Mouse (Mus musculus): ENCODE results near the gene 4833423E24Rik. TPM values are rescaled to one million over a fixed set of nuclear protein-coding genes. Genes with fewer than 3 reads are reported as not detected.

Gene 4833423E24Rik
- not detected in 2 replicates for polyA plus RNA-seq (2012; ENCODE audit: low replicate concordance)

GRCm38 (mm10) chr2:85518879-85519278, at the start of gene 4833423E24Rik:
4833423E24Rik (minus strand) TSS chr2:85519024.

GRCm38 (mm10) chr2:85443539-85443938, 75.3 kb downstream of the 4833423E24Rik start, which contains the start of gene Olfr995:
Olfr995 (minus strand) TSS chr2:85443639.

GRCm38 (mm10) chr2:85436351-85436750, 82.5 kb downstream of the 4833423E24Rik start, which contains the start of gene Olfr994:
Olfr994 (minus strand) TSS chr2:85436451.

Other genes with a start within 250 kb of the 4833423E24Rik start
- gene Olfr987, start 179.7 kb downstream of the 4833423E24Rik start, polyA plus RNA-seq (2012; ENCODE audit: low replicate concordance) = not detected in 2 replicates
- not detected in 2 replicates for gene Olfr988, start 155.8 kb downstream of the 4833423E24Rik start, polyA plus RNA-seq (2012; ENCODE audit: low replicate concordance)
- not detected in 2 replicates for gene Olfr992, start 109.6 kb downstream of the 4833423E24Rik start, polyA plus RNA-seq (2012; ENCODE audit: low replicate concordance)
- gene Olfr993, start 104.1 kb downstream of the 4833423E24Rik start, polyA plus RNA-seq (2012; ENCODE audit: low replicate concordance) = not detected in 2 replicates
- gene Olfr994, start 82.6 kb downstream of the 4833423E24Rik start, polyA plus RNA-seq (2012; ENCODE audit: low replicate concordance) = not detected in 2 replicates
- not detected in 2 replicates for gene Olfr995, start 75.4 kb downstream of the 4833423E24Rik start, polyA plus RNA-seq (2012; ENCODE audit: low replicate concordance)
- gene Olfr996, start 60.2 kb upstream of the 4833423E24Rik start, polyA plus RNA-seq (2012; ENCODE audit: low replicate concordance) = not detected in 2 replicates
- gene Olfr998, start 69.9 kb upstream of the 4833423E24Rik start, polyA plus RNA-seq (2012; ENCODE audit: low replicate concordance) = not detected in 2 replicates
- not detected in 2 replicates for gene Olfr1000, start 92.9 kb upstream of the 4833423E24Rik start, polyA plus RNA-seq (2012; ENCODE audit: low replicate concordance)
- gene Olfr1002, start 131.7 kb upstream of the 4833423E24Rik start, polyA plus RNA-seq (2012; ENCODE audit: low replicate concordance) = not detected in 2 replicates
- gene Olfr154, start 145.4 kb upstream of the 4833423E24Rik start, polyA plus RNA-seq (2012; ENCODE audit: low replicate concordance) = not detected in 2 replicates
- not detected in 2 replicates for gene Olfr1006, start 159.7 kb upstream of the 4833423E24Rik start, polyA plus RNA-seq (2012; ENCODE audit: low replicate concordance)
- gene Olfr1008, start 170.4 kb upstream of the 4833423E24Rik start, polyA plus RNA-seq (2012; ENCODE audit: low replicate concordance) = not detected in 2 replicates
- gene Olfr1009, start 196.4 kb upstream of the 4833423E24Rik start, polyA plus RNA-seq (2012; ENCODE audit: low replicate concordance) = not detected in 2 replicates
- gene Olfr1012, start 243.7 kb upstream of the 4833423E24Rik start, polyA plus RNA-seq (2012; ENCODE audit: low replicate concordance) = not detected in 2 replicates
- not detected in 2 replicates for gene Olfr1013, start 248.1 kb upstream of the 4833423E24Rik start, polyA plus RNA-seq (2012; ENCODE audit: low replicate concordance)

Measured in hematopoietic multipotent progenitor cell, adult 10-12 weeks (in vitro differentiated cells).